Comparison of ENCODE assay signal across 12 mouse cellular contexts in the genomic region with DNA sequence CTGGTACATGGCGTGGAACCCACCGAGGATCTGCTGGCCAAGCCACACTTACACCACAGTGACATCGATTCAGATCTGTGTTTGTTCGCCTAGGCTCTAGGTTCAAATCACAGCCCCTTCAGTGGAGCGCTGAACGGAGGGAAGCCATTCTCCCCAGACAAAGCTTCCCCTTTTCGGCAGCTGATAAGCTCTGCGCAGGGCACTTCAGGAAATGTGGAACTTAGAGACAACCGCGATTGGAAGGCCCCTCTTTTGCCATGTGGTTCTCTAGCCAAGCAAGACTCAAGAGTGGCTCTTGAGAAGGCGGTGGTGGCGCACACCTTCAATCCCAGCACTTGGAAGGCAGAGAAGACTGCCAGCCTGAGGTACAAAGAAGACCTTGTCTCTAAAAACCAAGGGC. TPM values are rescaled to one million over a fixed set of nuclear protein-coding genes. Genes with fewer than 3 reads are reported as not detected.
DNase-seq lines count a peak whose midpoint lies in the region; ATAC-seq and TF ChIP-seq lines count a peak whose summit lies in the region.
"Had no signal": no experiment of that assay in that cellular context is flagged by ENCODE, and none has a peak within 500 bp of the region (broad histone marks: within the 10 kb centered on the region; RNA-seq: fewer than 3 reads in every experiment).

No protein-coding gene starts in this region.

- WGBS in forebrain, embryonic 12.5 days, result 89% methylated on average over 12 of the region's 12 CpGs
- 93% methylated on average over 12 of the region's 12 CpGs for WGBS in forebrain, embryonic 14.5 days

- TF ChIP-seq POLR2A in MEL (IDR thresholded peaks at IDR 0.05; ENCODE audit: control insufficient read depth in 1 of 2, insufficient read depth in 1 of 2, low read depth in 1 of 2, low read length in 2 of 2, poor library complexity in 1 of 2), result no peak

- H3K4me1 ChIP-seq in forebrain, embryonic 12.5 days, result peaks cover 24% of the 10 kb centered on the region
- H3K4me1 ChIP-seq in forebrain, embryonic 14.5 days (ENCODE audit: control insufficient read depth, insufficient read depth, low read length), result peaks cover 5% of the 10 kb centered on the region
- H3K4me1 ChIP-seq in MEL (ENCODE audit: control insufficient read depth in 1 of 2, insufficient read depth in 2 of 2, low read length in 2 of 2), result no peaks in the 10 kb centered on the region

- H3K79me2 ChIP-seq in MEL (ENCODE audit: control insufficient read depth, insufficient read depth, low read length, poor library complexity), result no peaks in the 10 kb centered on the region

- DNase-seq in forebrain, embryonic 14.5 days (ENCODE audit: low spot score), result no peak
- peak; percentile 81 for DNase-seq in MEL (ENCODE audit: low read depth, low spot score)
- no peak for DNase-seq in spleen, postnatal 14 days (ENCODE audit: low spot score in 2 of 2)
- no peak for DNase-seq in ovary, postnatal 14 days (ENCODE audit: low spot score)
- no peak for DNase-seq in gastrocnemius, adult 2 months
- DNase-seq: spleen, adult 18-20 months had no signal

- peak; percentile 68 to 70 for TF ChIP-seq EP300 in MEL (IDR thresholded peaks at IDR 0.05; ENCODE audit: low read depth in 1 of 2, low read length in 2 of 2)

- H3K4me3 ChIP-seq in forebrain, embryonic 12.5 days (replicated peaks), result no peak overlapping the region
- no peak overlapping the region for H3K4me3 ChIP-seq in forebrain, embryonic 14.5 days (ENCODE audit: low read depth, low read length)
- no peak overlapping the region for H3K4me3 ChIP-seq in MEL (ENCODE audit: control insufficient read depth in 1 of 2, insufficient read depth in 1 of 2, low read depth in 2 of 2, low read length in 2 of 2)
- H3K4me3 ChIP-seq in gastrocnemius, adult 2 months, result no peak overlapping the region

- H3K9ac ChIP-seq in forebrain, embryonic 12.5 days, result peak overlapping the region; percentile 76; the same call in 1 of the 2 replicates
- no peak overlapping the region for H3K9ac ChIP-seq in forebrain, embryonic 14.5 days (ENCODE audit: low read length)
- no peak overlapping the region for H3K9ac ChIP-seq in MEL (ENCODE audit: control insufficient read depth, low read depth, low read length, poor library complexity, severe bottlenecking)

- no peak for TF ChIP-seq RAD21 in MEL (IDR thresholded peaks at IDR 0.05; ENCODE audit: low read depth, low read length)

- no peak overlapping the region for H3K27ac ChIP-seq in forebrain, embryonic 12.5 days
- H3K27ac ChIP-seq in forebrain, embryonic 14.5 days (ENCODE audit: low read depth, low read length), result no peak overlapping the region
- no peak overlapping the region for H3K27ac ChIP-seq in MEL (ENCODE audit: control insufficient read depth, low read depth, low read length)
- no peak overlapping the region for H3K27ac ChIP-seq in gastrocnemius, adult 2 months

- no peak overlapping the region for H3K4me2 ChIP-seq in forebrain, embryonic 12.5 days
- H3K4me2 ChIP-seq in forebrain, embryonic 14.5 days (ENCODE audit: low read length), result no peak overlapping the region

- TF ChIP-seq CTCF in MEL (IDR thresholded peaks at IDR 0.05 in 2 of 3, conservative IDR thresholded peaks at IDR 0.05 in 1 of 3; ENCODE audit: control insufficient read depth in 1 of 3, insufficient read depth in 1 of 3, low read depth in 2 of 3, low read length in 3 of 3, poor library complexity in 1 of 3, severe bottlenecking in 1 of 3), result no peak
- no peak for TF ChIP-seq CTCF in gastrocnemius, adult 2 months (IDR thresholded peaks at IDR 0.05)

- intact Hi-C loops in gastrocnemius, adult 2 months (cut with DNase I), result no loop called here

- H3K27me3 ChIP-seq in forebrain, embryonic 12.5 days, result peaks cover 17% of the 10 kb centered on the region
- H3K27me3 ChIP-seq in forebrain, embryonic 14.5 days (replicated peaks; ENCODE audit: control insufficient read depth, insufficient read depth, low read length), result no peaks in the 10 kb centered on the region
- H3K27me3 ChIP-seq in MEL (ENCODE audit: control insufficient read depth in 1 of 2, insufficient read depth in 2 of 2, low read length in 2 of 2), result peaks cover 0 to 11% of the 10 kb centered on the region in 2 experiments; a peak in 3 of 4 replicates

- H3K36me3 ChIP-seq in forebrain, embryonic 12.5 days (replicated peaks), result no peaks in the 10 kb centered on the region
- H3K36me3 ChIP-seq in forebrain, embryonic 14.5 days (ENCODE audit: control insufficient read depth, insufficient read depth, low read length), result no peaks in the 10 kb centered on the region
- H3K36me3 ChIP-seq in MEL (ENCODE audit: control insufficient read depth in 1 of 2, insufficient read depth in 2 of 2, low read length in 2 of 2), result no peaks in the 10 kb centered on the region

- no peak for ATAC-seq in forebrain, embryonic 12.5 days (ENCODE audit: low FRiP score)
- no peak for ATAC-seq in forebrain, embryonic 14.5 days
- peak; percentile 75 for ATAC-seq in granulocyte monocyte progenitor cell, adult 5-6 weeks (replicated peaks; ENCODE audit: poor library complexity, severe bottlenecking)
- peak; percentile 83 for ATAC-seq in megakaryocyte progenitor cell, adult 5-6 weeks (replicated peaks; ENCODE audit: poor library complexity)

- no peaks in the 10 kb centered on the region for H3K9me3 ChIP-seq in forebrain, embryonic 12.5 days
- no peaks in the 10 kb centered on the region for H3K9me3 ChIP-seq in forebrain, embryonic 14.5 days (replicated peaks; ENCODE audit: control insufficient read depth, low read length)
- H3K9me3 ChIP-seq in MEL (replicated peaks; ENCODE audit: insufficient read depth, low read length), result no peaks in the 10 kb centered on the region

TF ChIP-seq in MEL, 35 proteins besides CTCF, POLR2A, EP300 and RAD21 (continues in another document):
- TF ChIP-seq USF1 (IDR thresholded peaks at IDR 0.05; ENCODE audit: low read depth, low read length) (no peak), NRF1 (IDR thresholded peaks at IDR 0.05; ENCODE audit: insufficient read depth, low read depth, low read length, poor library complexity, severe bottlenecking) (peak; percentile 53; the same call in 1 of the 2 replicates), SIN3A (IDR thresholded peaks at IDR 0.05; ENCODE audit: low read length) (peak; percentile 44; the same call in 1 of the 2 replicates), ZNF384 (IDR thresholded peaks at IDR 0.05; ENCODE audit: low read depth, low read length) (no peak), ZC3H11A (IDR thresholded peaks at IDR 0.05; ENCODE audit: low read depth, low read length) (no peak), MAX (IDR thresholded peaks at IDR 0.05; ENCODE audit: low read length) (peak; percentile 77), CHD1 (IDR thresholded peaks at IDR 0.05; ENCODE audit: low read depth, low read length) (no peak), RCOR1 (IDR thresholded peaks at IDR 0.05; ENCODE audit: low read depth, low read length) (peak; percentile 99), CHD2 (IDR thresholded peaks at IDR 0.05; ENCODE audit: low read length) (no peak), POLR2AphosphoS2 (IDR thresholded peaks at IDR 0.05; ENCODE audit: low read length) (no peak), POLR2AphosphoS5 (IDR thresholded peaks at IDR 0.05; ENCODE audit: borderline replicate concordance, low read depth, low read length) (no peak), MEF2A (IDR thresholded peaks at IDR 0.05; ENCODE audit: extremely low read depth, insufficient replicate concordance, low read depth, low read length, poor library complexity, severe bottlenecking) (no peak), MXI1 (IDR thresholded peaks at IDR 0.05; ENCODE audit: low read depth, low read length) (peak; percentile 52; the same call in 1 of the 2 replicates), TAL1 (IDR thresholded peaks at IDR 0.05; ENCODE audit: low read length) (peak; percentile 44; the same call in 1 of the 2 replicates), UBTF (IDR thresholded peaks at IDR 0.05; ENCODE audit: borderline replicate concordance, insufficient read depth, low read depth, low read length) (peak; percentile 95; the same call in 1 of the 2 replicates), MYC (IDR thresholded peaks at IDR 0.05; ENCODE audit: low read depth, low read length) (peak; percentile 88), JUND (IDR thresholded peaks at IDR 0.05; ENCODE audit: low read depth, low read length) (no peak), ETS1 (IDR thresholded peaks at IDR 0.05; ENCODE audit: low read depth, low read length) (no peak), TCF12 (IDR thresholded peaks at IDR 0.05; ENCODE audit: low read depth, low read length) (peak; percentile 77), TBP (IDR thresholded peaks at IDR 0.05; ENCODE audit: low read depth, low read length) (no peak), MYB (IDR thresholded peaks at IDR 0.05; ENCODE audit: low read depth, low read length) (no peak), GATA1 (IDR thresholded peaks at IDR 0.05; ENCODE audit: low read depth, low read length) (peak; percentile 87)

RNA-seq across cellular contexts. Expression of gene Prkcz, which starts 14.8 kb away (rescaled TPM):
- polyA plus RNA-seq in forebrain, embryonic 12.5 days (2016; fragmentation: Nextera tagmentation; extraction: Ambion mirVana), result 26.5 and 26.7 TPM in 2 replicates
- 45.4 and 52.5 TPM in 2 replicates for polyA plus RNA-seq in forebrain, embryonic 14.5 days (2014; fragmentation: Nextera tagmentation; extraction: Ambion mirVana)
- 0.12 TPM in 1 of 2 replicates, not detected in the other for total RNA-seq in MEL (2012; rRNA removed)
- under 1 TPM in 1 of 2 experiments, not detected in 1; 0.92 TPM for polyA plus RNA-seq in MEL (2012; ENCODE audit: insufficient read depth in 1 of 2, insufficient read length in 2 of 2, low read depth in 1 of 2, low replicate concordance in 2 of 2, missing spikeins in 1 of 2)
- total RNA-seq in granulocyte monocyte progenitor cell, adult 5-6 weeks (2014; fragmentation: Nextera tagmentation), result not detected in 2 replicates
- total RNA-seq in granulocyte monocyte progenitor cell, adult 5-6 weeks (2017), result not detected in 2 replicates
- total RNA-seq in megakaryocyte progenitor cell, adult 5-6 weeks (2015), result not detected in 2 replicates
- total RNA-seq in megakaryocyte progenitor cell, adult 5-6 weeks (2017), result not detected in 2 replicates
- 1 to 10 TPM; 1.1 to 2.1 TPM for total RNA-seq in gastrocnemius, adult 2 months (2021)

RNA-seq across cellular contexts. Expression of gene Gabrd, which starts 51.6 kb away (rescaled TPM):
- not detected in 2 replicates for polyA plus RNA-seq in forebrain, embryonic 12.5 days (2016; fragmentation: Nextera tagmentation; extraction: Ambion mirVana)
- polyA plus RNA-seq in forebrain, embryonic 14.5 days (2014; fragmentation: Nextera tagmentation; extraction: Ambion mirVana), result 1.2 and 1.7 TPM in 2 replicates
- 0.42 and 0.50 TPM in 2 replicates for total RNA-seq in MEL (2012; rRNA removed)
- 1 to 10 TPM in 1 of 2 experiments, not detected in 1; 1.1 TPM for polyA plus RNA-seq in MEL (2012; ENCODE audit: insufficient read depth in 1 of 2, insufficient read length in 2 of 2, low read depth in 1 of 2, low replicate concordance in 2 of 2, missing spikeins in 1 of 2)
- total RNA-seq in granulocyte monocyte progenitor cell, adult 5-6 weeks (2014; fragmentation: Nextera tagmentation), result not detected in 2 replicates
- total RNA-seq in granulocyte monocyte progenitor cell, adult 5-6 weeks (2017), result not detected in 2 replicates
- not detected in 2 replicates for total RNA-seq in megakaryocyte progenitor cell, adult 5-6 weeks (2015)
- 0.14 TPM in 1 of 2 replicates, not detected in the other for total RNA-seq in megakaryocyte progenitor cell, adult 5-6 weeks (2017)
- under 1 TPM; 0.20 TPM for total RNA-seq in gastrocnemius, adult 2 months (2021)
- total RNA-seq: ES-E14 had no signal
- polyA plus RNA-seq: heart, embryonic 14.5 days; liver, embryonic 11.5 days had no signal

Comparison
In these comparisons a context has a peak if more than half of its experiments do, and no peak if none do; other contexts are left out.
1. ATAC-seq: peak in granulocyte monocyte progenitor cell, adult 5-6 weeks (single experiment) and megakaryocyte progenitor cell, adult 5-6 weeks (single experiment); none in forebrain, embryonic 12.5 days (single experiment) and forebrain, embryonic 14.5 days (single experiment).